Mouse (Mus musculus) kidney, adult 2 months (tissue): ENCODE measurements at regions not wholly inside any gene's neighbourhood (a gene's known extent, or its start where the extent isn't known, plus 50 kb on each side); places are given as distances from the start of the nearest gene placed in this dataset.
"Not testable (repeated sequence)": the region's sequence is repeated elsewhere in the genome, so short reads cannot be mapped to it uniquely, and the experiment has no call there.

Source experiments
- CTCF ChIP-seq: fragments of 200-500 bp; conservative IDR thresholded peaks from 2 replicates; pipeline ENCODE4 v1.5.1; 2011; ENCODE audit warnings: low read depth, mild to moderate bottlenecking, control low read depth, low read length, moderate library complexity, mixed read lengths; ENCODE audit not compliant: insufficient read depth, insufficient read length
- POLR2A ChIP-seq: fragments of 200-500 bp; IDR thresholded peaks from one replicate; pipeline ENCODE4 v1.6.1; 2011; ENCODE audit warnings: low read depth, low read length, control low read depth

GRCm38 (mm10) chr7:106529433-106530102, 150.8 kb downstream of the Olfr693 start:
- TF ChIP-seq CTCF, POLR2A: not testable (repeated sequence)
